Mouse (Mus musculus) 3T3-L1 (cell line): ENCODE measurements around the gene Cntn3.

Experiments
- DNase-seq: peaks from one replicate; pipeline ENCODE4 v3.0.0-alpha.2; 2015; ENCODE audit warnings: low read depth, low spot score

Cntn3 gene

GRCm38 (mm10) chr6:102478320-102479080 lies 94.4 kb downstream of the Cntn3 start:
- DNase-seq, result no peak

- DNase-seq, result no peak
Observed at GRCm38 (mm10) chr6:102438353-102438752, 134.5 kb downstream of the Cntn3 start.

DNA sequence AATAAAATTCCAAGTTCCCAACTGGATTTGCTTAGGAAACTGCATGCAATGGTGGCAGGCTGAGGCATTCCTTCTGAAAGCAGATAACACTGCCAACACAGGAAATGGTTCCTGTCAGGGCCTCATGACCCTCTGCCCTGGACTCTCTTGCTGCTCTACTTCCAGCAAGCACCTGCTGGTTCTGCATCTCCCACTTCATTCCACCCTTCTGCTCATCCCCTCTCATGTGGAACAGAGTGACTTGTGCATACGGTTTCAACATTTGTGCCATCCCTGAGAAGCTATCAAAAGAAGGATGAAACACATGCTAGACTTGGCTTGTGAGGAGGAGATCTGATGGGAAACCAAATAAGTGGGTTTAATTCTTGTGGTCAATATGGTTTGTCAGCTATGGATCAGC lies 145.4 kb downstream of the Cntn3 start:
- no peak for DNase-seq

DNA sequence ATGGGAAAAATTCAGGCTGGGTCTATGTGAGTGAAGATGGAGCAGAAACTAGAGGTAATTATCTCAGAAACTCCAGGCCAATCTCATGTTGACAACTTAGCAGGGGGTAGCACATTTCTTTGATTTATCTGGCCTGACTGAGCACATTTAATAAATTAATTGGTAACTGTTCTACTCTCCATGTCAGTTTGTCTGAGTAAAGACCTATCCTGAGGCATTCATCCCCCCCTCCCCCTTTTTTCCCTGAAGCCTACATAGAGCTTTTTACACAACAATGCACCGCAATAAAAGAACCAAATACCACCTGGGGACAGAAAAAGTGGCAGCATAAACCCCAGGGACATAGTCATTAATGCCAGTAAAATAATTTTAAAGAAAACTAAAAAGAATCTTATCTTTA lies 151.1 kb downstream of the Cntn3 start:
- no peak for DNase-seq

DNA sequence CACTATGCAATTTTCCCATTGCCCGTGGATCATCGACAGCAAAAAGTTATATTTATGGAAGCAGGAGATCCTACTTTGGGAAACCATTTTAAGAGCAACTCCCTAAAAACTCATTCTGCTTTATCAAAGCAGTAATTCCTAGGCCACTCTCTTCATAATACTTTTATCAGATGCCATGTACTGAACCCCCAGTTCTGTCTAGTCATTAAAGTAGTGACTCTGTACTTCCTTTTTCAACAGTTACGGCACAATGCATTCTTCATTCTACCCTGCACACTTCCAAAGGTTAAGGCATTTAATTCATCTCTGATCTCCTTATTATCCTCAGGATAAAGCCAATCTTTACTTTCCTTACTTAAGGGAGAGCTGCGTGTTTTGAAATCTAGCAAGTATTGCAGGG lies 184.3 kb downstream of the Cntn3 start:
- DNase-seq, result no peak

GRCm38 (mm10) chr6:102372112-102372511 lies 200.8 kb downstream of the Cntn3 start:
- no peak for DNase-seq

- DNase-seq, result no peak
Observed at GRCm38 (mm10) chr6:102363880-102364279, 209.0 kb downstream of the Cntn3 start.

- DNase-seq, result no peak
Observed at GRCm38 (mm10) chr6:102363291-102363832, 209.5 kb downstream of the Cntn3 start.

GRCm38 (mm10) chr6:102332144-102332543 lies 240.8 kb downstream of the Cntn3 start:
- DNase-seq, result no peak

DNA sequence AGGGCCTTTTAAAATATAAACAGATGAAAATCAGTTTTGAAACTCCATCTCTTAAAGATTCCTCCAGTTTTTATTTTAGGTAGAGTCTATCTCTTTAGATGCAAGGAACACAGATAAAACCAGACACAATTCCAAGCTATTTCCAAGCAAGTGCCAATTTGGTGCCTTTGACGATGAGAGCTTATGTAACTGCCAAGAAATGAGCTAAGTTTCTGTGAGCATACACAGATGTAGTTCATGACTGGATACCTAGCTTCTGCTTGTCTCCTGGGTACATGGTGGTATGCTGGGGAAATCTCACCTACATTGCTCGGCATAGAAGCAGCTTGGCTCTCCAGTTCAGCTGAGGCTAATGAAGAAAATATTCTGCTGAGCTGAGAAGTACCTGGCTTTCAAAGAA lies 246.2 kb downstream of the Cntn3 start:
- DNase-seq, result no peak

GRCm38 (mm10) chr6:102322614-102323284 lies 250.2 kb downstream of the Cntn3 start:
- DNase-seq, result no peak

DNA sequence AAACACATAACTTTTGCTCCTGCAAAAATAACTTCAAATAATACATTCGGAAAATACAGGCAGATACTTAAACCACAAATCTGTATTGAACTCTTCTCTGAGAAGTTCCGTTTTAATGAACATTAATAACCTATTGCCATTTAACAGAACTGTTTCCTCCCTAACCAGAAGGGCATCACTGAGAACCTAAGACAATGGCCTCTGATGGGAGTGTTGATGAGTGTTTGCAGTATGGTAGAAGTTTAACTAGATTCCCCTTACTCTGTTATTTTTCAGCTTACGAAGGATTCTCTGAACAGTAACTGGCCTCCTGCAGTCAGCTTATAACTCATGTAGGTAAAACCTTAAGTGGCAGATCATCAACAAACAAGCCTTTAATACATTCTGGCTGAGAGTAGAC lies 253.1 kb downstream of the Cntn3 start:
- no peak for DNase-seq

DNA sequence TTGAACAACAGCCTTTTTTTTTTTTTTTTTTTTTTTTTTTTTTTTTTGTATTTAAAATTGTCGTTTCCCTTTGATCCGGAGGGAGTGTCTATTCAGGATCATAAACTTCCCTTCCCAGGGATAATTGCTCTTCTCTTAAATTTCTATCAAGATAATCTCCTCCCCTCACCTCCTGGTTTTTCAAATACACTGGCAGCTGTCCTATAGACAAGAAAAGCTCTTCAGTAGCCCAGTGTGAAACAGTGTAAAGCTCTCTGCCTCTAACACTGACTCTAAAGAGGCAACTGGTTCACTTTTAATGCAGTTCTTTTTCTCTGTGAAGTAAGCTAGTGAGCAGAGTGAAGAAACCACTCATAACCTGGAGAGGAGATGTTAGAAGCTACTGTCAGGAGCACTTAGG lies 290.0 kb downstream of the Cntn3 start:
- DNase-seq, result no peak

DNA sequence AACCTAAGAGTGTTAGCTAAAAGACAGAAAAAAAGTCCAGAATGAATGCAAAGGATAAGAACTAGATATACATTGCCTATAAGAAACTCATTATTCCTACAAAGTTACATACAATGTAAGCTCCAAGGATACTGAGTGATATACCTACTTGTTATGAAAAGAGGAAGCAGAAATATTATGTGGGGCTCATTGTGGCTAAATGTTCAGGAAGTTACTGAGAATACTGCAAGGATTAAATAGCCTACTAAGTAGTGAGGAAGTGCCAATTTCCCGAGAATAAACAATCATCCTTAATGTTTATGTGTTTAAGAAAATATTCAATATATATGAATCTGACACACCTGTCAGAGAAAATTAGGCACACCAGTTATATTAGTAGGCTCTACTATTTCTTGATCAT lies 341.9 kb downstream of the Cntn3 start:
- DNase-seq, result no peak

DNA sequence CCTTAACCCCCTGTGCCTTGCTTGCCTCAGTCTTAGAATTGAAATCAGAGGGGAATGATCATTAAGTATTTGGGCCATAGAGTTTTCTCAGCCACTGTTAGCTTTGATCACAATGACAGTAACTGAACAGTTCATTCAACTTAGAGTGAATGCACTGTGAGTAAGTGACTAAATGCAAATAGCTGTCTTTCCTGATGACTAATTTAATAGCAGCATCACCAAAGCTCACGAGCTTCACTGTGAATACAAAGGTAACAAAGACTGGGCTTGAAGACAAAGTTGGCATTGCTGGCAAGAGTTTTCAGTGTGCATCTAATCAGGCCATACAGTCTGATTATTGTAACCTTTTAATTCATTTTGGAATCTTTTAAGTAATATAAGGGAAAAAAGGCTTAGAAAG lies 386.6 kb downstream of the Cntn3 start:
- DNase-seq, result no peak

GRCm38 (mm10) chr6:102170913-102171312 lies 402.0 kb downstream of the Cntn3 start:
- DNase-seq, result peak; percentile 62

DNA sequence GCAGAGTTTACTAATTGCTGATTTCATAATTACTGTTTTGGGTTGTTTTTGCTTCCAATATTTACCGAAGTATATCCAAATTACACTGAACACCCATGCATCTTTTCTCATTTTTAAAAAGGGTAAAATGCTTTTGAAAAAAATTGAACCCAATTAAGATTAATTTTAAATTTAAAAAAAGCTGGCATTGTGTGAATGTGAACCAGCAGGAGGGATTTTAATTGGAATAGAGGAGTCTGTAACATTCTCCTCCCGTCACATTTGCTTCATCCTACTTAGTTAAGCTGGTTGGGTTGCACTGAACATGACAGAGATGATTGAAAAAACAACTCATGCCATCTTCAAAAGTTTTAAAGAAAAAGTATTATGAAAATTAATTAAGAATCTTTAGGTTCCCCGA lies 411.7 kb downstream of the Cntn3 start:
- DNase-seq, result no peak

DNA sequence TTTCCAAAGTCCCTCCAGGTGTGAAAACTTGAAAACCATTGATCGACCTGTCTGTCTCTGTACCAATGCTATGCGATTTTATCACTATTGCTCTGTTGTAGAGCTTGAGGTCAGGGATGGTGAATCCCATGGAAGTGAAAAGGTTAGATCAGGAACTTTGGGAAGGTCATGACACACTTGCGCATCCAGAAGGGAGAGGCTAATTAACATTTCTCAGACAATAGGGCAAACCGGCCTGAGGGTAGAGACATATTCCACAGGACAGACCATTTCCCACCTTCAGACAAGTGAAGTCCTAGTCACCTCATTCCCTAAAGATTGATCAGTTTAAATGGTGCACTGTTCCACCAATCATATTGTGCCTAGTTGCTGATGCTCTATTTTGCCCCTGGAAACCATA lies 451.2 kb downstream of the Cntn3 start:
- no peak for DNase-seq

GRCm38 (mm10) chr6:102120003-102120402 lies 452.9 kb downstream of the Cntn3 start:
- no peak for DNase-seq

DNA sequence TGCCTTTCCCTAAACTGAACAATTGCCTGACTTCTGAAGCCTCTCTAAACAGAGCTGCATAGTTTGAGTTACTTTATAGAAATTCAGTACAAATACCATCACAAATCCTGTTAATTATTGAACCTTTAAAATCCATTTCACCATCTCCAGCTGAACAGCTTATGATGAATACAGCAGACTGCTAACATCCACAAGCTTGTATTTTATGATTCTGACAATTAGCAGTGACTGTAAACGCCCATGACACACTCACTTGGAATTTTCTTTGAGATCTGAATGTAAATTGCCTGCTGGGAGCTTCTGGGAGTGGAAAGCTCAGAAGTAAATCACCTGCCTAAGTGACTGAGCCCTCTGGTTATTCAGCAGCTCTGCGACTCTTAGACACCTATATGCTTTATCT lies 459.3 kb downstream of the Cntn3 start:
- DNase-seq, result no peak
